Mouse (Mus musculus) limb, embryonic 14.5 days (tissue): ENCODE measurements around the gene Zbtb16. TPM values are rescaled to one million over a fixed set of nuclear protein-coding genes. Genes with fewer than 3 reads are reported as not detected.

ENCODE experiments used
- ATAC-seq: fragments of 200-750 bp; cut with Nextera tagmentation; 2 replicates; pipeline ENCODE4 v1.8.0; 2017; ENCODE audit warnings: low read depth, moderate number of reproducible peaks, moderate TSS enrichment; ENCODE audit not compliant: low FRiP score
- DNase-seq: peaks from one replicate; pipeline ENCODE4 v3.0.0-alpha.2; 2015; ENCODE audit warnings: low spot score
- H3K27ac ChIP-seq: fragments of 300-500 bp; sonication (generic); replicated peaks from 2 replicates; pipeline ENCODE4 v1.5.1; 2014; ENCODE audit warnings: low read depth, mild to moderate bottlenecking, low read length, moderate library complexity, mixed read lengths
- H3K27me3 ChIP-seq: fragments of 300-500 bp; sonication (generic); 2 replicates; pipeline ENCODE4 v1.6.1; 2014; ENCODE audit warnings: low read length, mixed read lengths; ENCODE audit not compliant: control insufficient read depth, insufficient read depth
- H3K36me3 ChIP-seq: fragments of 300-500 bp; sonication (generic); 2 replicates; pipeline ENCODE4 v1.6.1; 2014; ENCODE audit warnings: mild to moderate bottlenecking, low read length, moderate library complexity, mixed read lengths; ENCODE audit not compliant: control insufficient read depth, insufficient read depth
- H3K4me1 ChIP-seq: fragments of 300-500 bp; sonication (generic); 2 replicates; pipeline ENCODE4 v1.6.1; 2014; ENCODE audit warnings: antibody characterized with exemption, low read length, mixed read lengths; ENCODE audit not compliant: control insufficient read depth, insufficient read depth
- H3K4me2 ChIP-seq: fragments of 300-500 bp; sonication (generic); replicated peaks from 2 replicates; pipeline ENCODE4 v1.6.1; 2014; ENCODE audit warnings: low read depth, mild to moderate bottlenecking, low read length, moderate library complexity; ENCODE audit not compliant: severe bottlenecking
- H3K4me3 ChIP-seq: fragments of 300-500 bp; sonication (generic); replicated peaks from 2 replicates; pipeline ENCODE4 v1.5.1; 2014; ENCODE audit warnings: low read length
- H3K9ac ChIP-seq: fragments of 300-500 bp; sonication (generic); 2 replicates; pipeline ENCODE4 v1.6.1; 2014; ENCODE audit warnings: mild to moderate bottlenecking, low read depth, low read length, moderate library complexity; ENCODE audit not compliant: severe bottlenecking
- H3K9me3 ChIP-seq: fragments of 300-500 bp; sonication (generic); 2 replicates; pipeline ENCODE4 v1.6.1; 2016; ENCODE audit warnings: low read length; ENCODE audit not compliant: control insufficient read depth
- POLR2A ChIP-seq: fragments of 200-500 bp; IDR thresholded peaks from 2 replicates; pipeline ENCODE4 v1.8.0; 2012; ENCODE audit warnings: inconsistent platforms, mild to moderate bottlenecking, moderate library complexity, borderline replicate concordance; ENCODE audit not compliant: insufficient read depth, insufficient read length; ENCODE audit errors: extremely low read depth
- WGBS: fragments of 180-500 bp; shearing (Covaris S2); extraction: QIAGEN DNeasy Blood & Tissue Kit; methylation state at CpG from one replicate; pipeline ENCODE4 v1.1.7; 2014; 5-methylcytosine and 5-hydroxymethylcytosine counted together
- polyA plus RNA-seq, 2 experiments: library from polyadenylated mRNA; depleted of rRNA in 1 of 2; stranded (reverse) in 1 of 2; unstranded in 1 of 2; fragments of >200 nt; fragmentation: Nextera tagmentation in 1 of 2; extraction: Ambion mirVana in 1 of 2; gene quantifications; 2 replicates each; pipeline versions ENCODE4 v1.2.1 to v1.2.3; 2012 to 2014

Gene Zbtb16
- polyA plus RNA-seq, 2 experiments, result 0.91 to 1.9 TPM

GRCm38 (mm10) chr9:48741433-48742077 lies 94.5 kb downstream of the Zbtb16 start:
- Histone ChIP-seq H3K27ac (no peak overlapping the region), H3K4me1 (peaks cover 37% of the 10 kb centered on the region), H3K27me3 (no peaks in the 10 kb centered on the region; the same call in 1 of the 2 replicates), H3K4me2 (no peak overlapping the region), H3K36me3 (no peaks in the 10 kb centered on the region), H3K9ac (no peak overlapping the region), H3K9me3 (no peaks in the 10 kb centered on the region), H3K4me3 (no peak overlapping the region)
- WGBS, result 95% methylated on average over 14 of the region's 14 CpGs
- DNase-seq (no peak), ATAC-seq (no peak)
- TF ChIP-seq POLR2A, result no peak

- no peak overlapping the region for H3K4me2 ChIP-seq
- DNase-seq, result no peak
- no peak overlapping the region for H3K27ac ChIP-seq
- no peaks in the 10 kb centered on the region for H3K9me3 ChIP-seq
- ATAC-seq, result no peak
- H3K9ac ChIP-seq, result no peak overlapping the region
- no peaks in the 10 kb centered on the region for H3K36me3 ChIP-seq
- no peaks in the 10 kb centered on the region; the same call in 1 of the 2 replicates for H3K27me3 ChIP-seq
- peaks cover 45% of the 10 kb centered on the region for H3K4me1 ChIP-seq
- H3K4me3 ChIP-seq, result no peak overlapping the region
- TF ChIP-seq POLR2A, result no peak
- 68% methylated on average over 4 of the region's 4 CpGs for WGBS
These were observed 95.2 kb downstream of the Zbtb16 start for GRCm38 (mm10) chr9:48740732-48741255.

- Histone ChIP-seq H3K4me1 (peaks cover 49% of the 10 kb centered on the region), H3K27ac (no peak overlapping the region; the same call in 1 of the 2 replicates), H3K27me3 (peaks cover 2% of the 10 kb centered on the region), H3K4me3 (no peak overlapping the region), H3K36me3 (no peaks in the 10 kb centered on the region), H3K9me3 (no peaks in the 10 kb centered on the region), H3K9ac (no peak overlapping the region; the same call in 1 of the 2 replicates), H3K4me2 (peak overlapping the region; percentile 36)
- DNase-seq (peak; percentile 90), ATAC-seq (peak; percentile 85)
- no peak for TF ChIP-seq POLR2A
- 9% methylated on average over 11 of the region's 11 CpGs for WGBS
These were observed 95.9 kb downstream of the Zbtb16 start for GRCm38 (mm10) chr9:48740098-48740505.

- no peak overlapping the region for H3K27ac ChIP-seq
- TF ChIP-seq POLR2A, result no peak
- 65% methylated on average over 9 of the region's 9 CpGs for WGBS
These were observed 97.1 kb downstream of the Zbtb16 start for GRCm38 (mm10) chr9:48738795-48739476.

GRCm38 (mm10) chr9:48737911-48738310 lies 98.1 kb downstream of the Zbtb16 start:
- peaks cover 4% of the 10 kb centered on the region for H3K27me3 ChIP-seq
- TF ChIP-seq POLR2A, result no peak
- peak overlapping the region; percentile 21; the same call in 1 of the 2 replicates for H3K27ac ChIP-seq
- ATAC-seq (peak; percentile 10), DNase-seq (no peak)
- no peak overlapping the region for H3K4me3 ChIP-seq
- no peak overlapping the region for H3K9ac ChIP-seq
- peaks cover 57% of the 10 kb centered on the region for H3K4me1 ChIP-seq
- peak overlapping the region; percentile 32 for H3K4me2 ChIP-seq
- 6% methylated on average over 2 of the region's 2 CpGs for WGBS
- no peaks in the 10 kb centered on the region for H3K36me3 ChIP-seq
- no peaks in the 10 kb centered on the region for H3K9me3 ChIP-seq

More at GRCm38 (mm10) chr9:48738795-48739476, 97.1 kb downstream of the Zbtb16 start:
- Histone ChIP-seq H3K4me2 (no peak overlapping the region), H3K4me3 (no peak overlapping the region), H3K9ac (no peak overlapping the region), H3K27me3 (peaks cover 4% of the 10 kb centered on the region), H3K4me1 (peaks cover 50% of the 10 kb centered on the region), H3K36me3 (no peaks in the 10 kb centered on the region), H3K9me3 (no peaks in the 10 kb centered on the region)
- DNase-seq (no peak), ATAC-seq (no peak)
